Mouse (Mus musculus) neural tube, embryonic 15.5 days (tissue): ENCODE measurements at regions not wholly inside any gene's neighbourhood (a gene's known extent, or its start where the extent isn't known, plus 50 kb on each side); places are given as distances from the start of the nearest gene placed in this dataset.
A peak's percentile ranks its signal among the peaks of the same experiment; 100 is the strongest.

Source experiments
- ATAC-seq: fragments of 200-750 bp; cut with Nextera tagmentation; 2 replicates; pipeline ENCODE4 v1.8.0; 2017; ENCODE audit warnings: mild to moderate bottlenecking, moderate TSS enrichment, moderate library complexity; ENCODE audit not compliant: low FRiP score
- H3K27ac ChIP-seq: fragments of 300-500 bp; sonication (generic); replicated peaks from 2 replicates; pipeline ENCODE4 v1.5.1; 2015; ENCODE audit warnings: mild to moderate bottlenecking, inconsistent platforms
- H3K27me3 ChIP-seq: fragments of 300-500 bp; sonication (generic); replicated peaks from 2 replicates; pipeline ENCODE4 v1.6.1; 2015; ENCODE audit warnings: inconsistent platforms
- H3K36me3 ChIP-seq: fragments of 300-500 bp; sonication (generic); 2 replicates; pipeline ENCODE4 v1.6.1; 2015; ENCODE audit warnings: inconsistent platforms
- H3K4me1 ChIP-seq: fragments of 300-500 bp; sonication (generic); 2 replicates; pipeline ENCODE4 v1.6.1; 2015; ENCODE audit warnings: inconsistent platforms
- H3K4me2 ChIP-seq: fragments of 300-500 bp; sonication (generic); 2 replicates; pipeline ENCODE4 v1.6.1; 2015; ENCODE audit warnings: inconsistent platforms, mild to moderate bottlenecking, moderate library complexity
- H3K4me3 ChIP-seq: fragments of 300-500 bp; sonication (generic); replicated peaks from 2 replicates; pipeline ENCODE4 v1.5.1; 2015; ENCODE audit warnings: mild to moderate bottlenecking, inconsistent platforms
- H3K9ac ChIP-seq: fragments of 300-500 bp; sonication (generic); replicated peaks from 2 replicates; pipeline ENCODE4 v1.6.1; 2015; ENCODE audit warnings: mild to moderate bottlenecking, inconsistent platforms
- H3K9me3 ChIP-seq: fragments of 300-500 bp; sonication (generic); replicated peaks from 2 replicates; pipeline ENCODE4 v1.6.1; 2016; ENCODE audit warnings: inconsistent platforms
- WGBS: fragments of 180-500 bp; shearing (Covaris S2); methylation state at CpG from one replicate; pipeline ENCODE4 v1.1.7; 2015; ENCODE audit warnings: mixed read lengths; 5-methylcytosine and 5-hydroxymethylcytosine counted together

DNA sequence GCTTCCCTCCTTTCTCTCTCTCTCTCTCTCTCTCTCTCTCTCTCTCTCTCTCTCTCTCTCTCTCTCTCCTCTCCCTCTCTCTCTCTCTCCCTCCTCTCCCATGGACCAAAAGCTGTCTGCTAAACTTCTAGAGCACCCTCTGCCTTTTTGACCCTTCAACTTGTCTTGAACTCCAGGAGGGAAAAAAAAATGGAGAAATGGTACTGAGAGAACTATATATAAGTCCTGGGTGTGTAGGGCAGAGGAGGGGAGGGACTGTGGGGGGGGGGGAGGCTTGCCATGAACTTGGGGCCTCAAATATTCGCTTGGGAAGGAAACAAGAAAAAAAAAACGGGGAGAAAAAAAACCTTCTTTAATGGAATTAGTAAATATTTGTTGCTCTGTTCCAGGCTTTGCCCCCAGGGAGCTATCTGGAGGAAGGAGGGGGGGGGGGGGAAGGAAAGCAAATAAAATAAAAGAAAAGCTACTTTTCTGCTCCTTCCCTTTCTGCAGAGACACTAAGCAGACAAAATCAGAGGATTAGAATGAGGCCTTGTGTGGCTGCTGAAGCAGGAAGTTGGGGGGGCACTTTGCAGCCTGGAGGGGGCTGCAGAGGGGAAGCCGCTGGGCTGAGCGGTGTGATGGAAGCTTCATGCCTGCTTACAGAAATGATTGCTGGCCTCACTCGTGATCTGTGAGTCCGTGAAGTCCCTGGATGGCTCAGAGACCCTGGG is 270.1 kb upstream of the Tbx3 start:
- no peak overlapping the region for H3K9ac ChIP-seq
- H3K4me1 ChIP-seq: peaks cover 9% of the 10 kb centered on the region
- WGBS: 20% methylated on average over 6 of the region's 6 CpGs
- no peaks in the 10 kb centered on the region for H3K36me3 ChIP-seq
- no peaks in the 10 kb centered on the region for H3K9me3 ChIP-seq
- ATAC-seq: no peak
- H3K27me3 ChIP-seq: no peaks in the 10 kb centered on the region
- no peak overlapping the region for H3K4me2 ChIP-seq
- no peak overlapping the region for H3K4me3 ChIP-seq
- H3K27ac ChIP-seq: 0 out of 2 replicates have a peak overlapping the region, but pooled peaks have one; percentile 30

DNA sequence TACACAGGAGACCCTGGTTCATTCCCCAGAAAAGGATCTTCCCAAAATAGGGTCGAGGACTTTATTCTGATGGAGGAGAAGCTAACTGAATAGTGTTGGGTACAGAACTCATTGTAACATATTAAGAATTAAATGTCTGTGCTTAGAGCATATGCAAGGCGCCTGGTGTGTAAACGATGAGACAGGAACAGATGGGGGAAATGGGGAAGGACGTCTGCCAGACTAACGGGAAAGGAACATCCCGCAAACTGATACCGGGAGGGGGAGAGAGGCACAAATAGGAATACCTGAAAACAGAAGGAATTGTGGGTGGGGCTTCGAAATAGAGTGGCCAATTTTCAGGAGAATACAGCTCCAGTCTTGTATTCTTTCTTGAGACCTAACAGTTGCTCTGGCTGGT is 268.6 kb upstream of the Tbx3 start:
- 83% methylated on average over 8 of the region's 8 CpGs for WGBS
- Histone ChIP-seq H3K4me1 (peaks cover 9% of the 10 kb centered on the region), H3K4me2 (no peak overlapping the region), H3K9me3 (no peaks in the 10 kb centered on the region), H3K4me3 (no peak overlapping the region), H3K27ac (no peak overlapping the region), H3K9ac (no peak overlapping the region), H3K36me3 (no peaks in the 10 kb centered on the region), H3K27me3 (no peaks in the 10 kb centered on the region)
- ATAC-seq: no peak

DNA sequence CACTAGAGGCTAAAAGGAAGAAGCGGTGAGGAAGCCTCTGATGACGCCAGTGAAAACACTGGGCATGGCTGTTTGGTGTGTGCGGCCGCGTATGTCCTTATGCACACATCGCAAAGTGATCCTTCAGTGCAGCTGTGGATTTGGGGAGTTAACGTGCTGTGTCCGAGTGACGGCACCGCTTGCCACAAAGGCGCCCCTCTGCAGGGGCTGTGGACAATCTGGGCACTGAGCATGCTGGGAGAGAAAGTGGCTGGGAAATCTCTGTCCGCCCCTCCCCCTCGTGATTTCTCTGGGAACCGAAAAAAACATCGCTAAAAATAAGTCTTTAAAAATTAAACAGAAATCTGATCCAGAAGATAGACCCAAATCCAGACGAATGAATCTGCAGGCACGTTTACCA is 267.8 kb upstream of the Tbx3 start:
- H3K4me2 ChIP-seq: no peak overlapping the region
- H3K9me3 ChIP-seq: no peaks in the 10 kb centered on the region
- ATAC-seq: no peak
- peaks cover 9% of the 10 kb centered on the region for H3K4me1 ChIP-seq
- H3K27me3 ChIP-seq: no peaks in the 10 kb centered on the region
- H3K27ac ChIP-seq: no peak overlapping the region
- no peaks in the 10 kb centered on the region for H3K36me3 ChIP-seq
- no peak overlapping the region for H3K9ac ChIP-seq
- WGBS: 76% methylated on average over 17 of the region's 17 CpGs
- H3K4me3 ChIP-seq: no peak overlapping the region

DNA sequence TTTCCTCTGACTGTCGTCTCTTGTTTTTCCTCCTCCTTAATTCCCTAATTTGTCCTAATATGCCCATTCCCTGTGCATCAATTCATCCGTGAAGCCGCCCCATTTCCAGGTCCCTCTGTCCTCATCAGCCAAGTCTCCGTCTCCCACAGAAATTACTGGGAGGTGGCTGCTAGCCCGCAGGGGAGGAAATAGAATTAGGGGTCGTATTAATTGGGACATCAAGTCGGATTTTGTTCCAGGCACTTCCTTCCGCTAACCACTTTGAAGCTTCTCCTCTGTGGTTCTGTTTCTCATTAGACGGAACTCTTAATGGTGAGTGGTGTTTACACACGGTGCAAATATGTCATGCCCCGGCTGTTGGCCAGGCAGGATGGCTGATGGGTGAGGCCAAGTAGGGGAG is 259.5 kb upstream of the Tbx3 start:
- ATAC-seq: no peak
- Histone ChIP-seq H3K27me3 (no peaks in the 10 kb centered on the region), H3K36me3 (no peaks in the 10 kb centered on the region), H3K4me1 (no peaks in the 10 kb centered on the region), H3K9ac (no peak overlapping the region), H3K4me2 (no peak overlapping the region), H3K4me3 (no peak overlapping the region), H3K27ac (no peak overlapping the region), H3K9me3 (no peaks in the 10 kb centered on the region)
- WGBS: 63% methylated on average over 11 of the region's 11 CpGs

DNA sequence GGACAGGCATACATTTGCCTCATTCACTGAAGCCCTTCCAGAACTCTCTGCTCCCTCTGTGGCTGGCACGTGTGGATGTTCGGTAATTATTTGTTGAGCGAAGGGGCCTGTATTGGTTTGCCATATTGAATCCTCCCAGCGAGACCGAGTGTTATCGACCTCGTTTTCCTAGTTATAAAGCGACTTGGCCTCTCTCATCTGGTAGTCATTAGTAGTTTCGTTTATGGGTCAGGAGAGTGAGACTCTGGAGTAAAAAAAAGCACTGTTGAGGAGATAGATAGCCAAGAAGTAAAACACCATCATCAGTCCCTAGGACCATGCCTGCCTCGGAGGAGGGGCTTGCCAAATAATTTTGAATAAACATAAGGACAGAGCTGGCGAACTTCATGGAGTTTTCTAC is 254.6 kb upstream of the Tbx3 start:
- H3K4me2 ChIP-seq: no peak overlapping the region

DNA sequence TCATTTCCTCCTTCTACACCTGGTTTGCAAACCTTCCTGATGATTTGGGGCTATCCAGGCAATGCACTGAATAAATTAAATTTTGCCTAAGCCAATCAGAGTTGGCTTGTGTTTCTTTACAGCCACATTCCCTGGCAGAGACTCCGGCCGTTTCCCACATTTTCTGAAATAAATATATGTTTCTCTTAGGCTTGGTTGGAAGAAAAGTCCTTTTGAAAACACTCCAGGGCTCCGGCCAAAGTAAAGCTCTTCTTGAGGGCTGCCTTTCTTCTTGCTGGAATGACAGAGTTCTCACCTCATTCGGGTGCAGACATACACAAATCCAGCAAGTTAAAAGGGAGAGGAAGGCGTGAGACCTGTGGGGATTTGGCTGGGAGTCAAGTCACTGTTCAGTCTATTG is 252.0 kb upstream of the Tbx3 start:
- no peak for ATAC-seq
- Histone ChIP-seq H3K36me3 (no peaks in the 10 kb centered on the region), H3K27me3 (no peaks in the 10 kb centered on the region), H3K4me1 (no peaks in the 10 kb centered on the region), H3K4me2 (no peak overlapping the region), H3K9ac (no peak overlapping the region), H3K27ac (no peak overlapping the region), H3K9me3 (no peaks in the 10 kb centered on the region), H3K4me3 (no peak overlapping the region)
- WGBS: 73% methylated on average over 5 of the region's 5 CpGs

More for the DNA sequence above, 254.6 kb upstream of the Tbx3 start:
- no peak for ATAC-seq
- H3K9me3 ChIP-seq: no peaks in the 10 kb centered on the region
- H3K4me1 ChIP-seq: no peaks in the 10 kb centered on the region
- WGBS: 83% methylated on average over 11 of the region's 11 CpGs
- no peaks in the 10 kb centered on the region for H3K36me3 ChIP-seq
- no peaks in the 10 kb centered on the region for H3K27me3 ChIP-seq
- H3K9ac ChIP-seq: no peak overlapping the region
- no peak overlapping the region for H3K27ac ChIP-seq
- no peak overlapping the region for H3K4me3 ChIP-seq

DNA sequence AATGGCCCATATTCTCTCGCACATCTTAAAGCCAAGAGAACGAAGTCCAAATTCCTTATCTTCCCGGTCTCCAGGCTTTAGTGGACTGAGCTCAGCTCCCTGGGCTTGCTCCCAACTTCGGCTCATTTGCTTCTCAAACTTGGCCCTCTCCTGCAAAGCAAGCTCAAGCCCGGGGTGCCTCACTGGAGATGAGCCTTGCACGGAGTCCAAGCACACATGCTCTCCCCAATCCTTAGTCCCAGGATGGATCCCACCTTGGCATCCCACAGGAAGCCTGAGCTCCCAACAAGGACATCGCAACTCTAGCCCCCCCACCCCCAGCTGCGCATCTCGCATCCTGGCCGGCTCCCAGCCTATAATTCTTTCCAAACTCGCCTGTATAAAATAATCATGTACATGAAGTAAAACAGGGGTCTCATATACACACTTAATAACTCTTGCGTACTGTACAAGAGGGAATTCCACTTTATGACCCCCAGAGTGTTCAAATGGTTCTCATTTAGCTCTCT is 242.9 kb upstream of the Tbx3 start:
- Histone ChIP-seq H3K36me3 (no peaks in the 10 kb centered on the region), H3K4me1 (no peaks in the 10 kb centered on the region), H3K9me3 (no peaks in the 10 kb centered on the region), H3K4me2 (no peak overlapping the region), H3K27ac (no peak overlapping the region), H3K4me3 (no peak overlapping the region), H3K9ac (no peak overlapping the region), H3K27me3 (no peaks in the 10 kb centered on the region)
- 85% methylated on average over 12 of the region's 12 CpGs for WGBS
- no peak for ATAC-seq

DNA sequence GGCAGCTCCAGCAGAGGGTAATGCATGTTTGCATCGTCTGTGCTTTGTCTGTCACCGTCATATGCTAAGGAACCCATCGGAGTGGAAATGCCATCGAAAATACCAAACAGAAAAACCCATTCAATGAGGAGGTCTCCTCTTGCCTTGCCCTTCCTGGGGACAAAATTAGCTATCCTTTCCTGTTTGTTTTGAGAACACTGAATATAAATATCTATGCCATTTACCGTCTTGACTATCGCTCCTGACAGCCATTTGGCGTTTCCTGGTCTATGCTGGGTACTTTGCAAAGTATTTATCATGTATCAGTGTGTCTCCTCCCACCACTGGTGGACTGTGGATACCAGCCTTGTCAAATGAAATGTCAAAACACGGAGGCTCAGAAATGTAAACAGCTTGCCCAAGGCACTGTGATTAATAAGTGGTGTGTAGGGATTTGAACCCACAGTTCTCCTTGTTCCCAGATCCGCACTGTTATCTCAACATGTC is 239.2 kb upstream of the Tbx3 start:
- no peak overlapping the region for H3K4me3 ChIP-seq
- no peaks in the 10 kb centered on the region for H3K4me1 ChIP-seq
- no peak overlapping the region for H3K4me2 ChIP-seq
- no peaks in the 10 kb centered on the region for H3K36me3 ChIP-seq
- H3K27ac ChIP-seq: no peak overlapping the region
- WGBS: 92% methylated on average over 9 of the region's 9 CpGs
- ATAC-seq: no peak
- H3K9me3 ChIP-seq: no peaks in the 10 kb centered on the region
- no peak overlapping the region for H3K9ac ChIP-seq
- H3K27me3 ChIP-seq: no peaks in the 10 kb centered on the region

DNA sequence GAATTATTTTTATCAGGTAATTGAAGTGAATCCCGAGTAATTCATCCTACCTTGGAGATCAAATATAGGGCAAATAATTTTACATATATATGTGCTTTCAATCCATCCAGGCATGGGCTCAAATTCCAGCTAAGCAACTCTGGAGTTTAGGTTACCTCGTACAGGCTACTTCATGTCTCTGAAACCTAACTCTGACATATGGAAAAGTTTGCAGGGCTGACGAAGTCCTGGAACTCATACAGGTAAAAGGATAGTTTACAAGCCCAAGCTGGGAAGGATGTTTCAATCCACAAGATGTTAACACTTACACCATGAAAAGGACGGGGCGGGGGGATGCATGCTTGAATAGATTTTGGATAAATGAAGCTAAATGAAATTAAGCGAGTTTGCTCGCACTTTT is 235.9 kb upstream of the Tbx3 start:
- Histone ChIP-seq H3K27me3 (no peaks in the 10 kb centered on the region), H3K4me3 (no peak overlapping the region), H3K9me3 (no peaks in the 10 kb centered on the region), H3K9ac (no peak overlapping the region), H3K27ac (no peak overlapping the region), H3K4me2 (no peak overlapping the region), H3K36me3 (no peaks in the 10 kb centered on the region), H3K4me1 (no peaks in the 10 kb centered on the region)
- WGBS: 69% methylated on average over 7 of the region's 7 CpGs
- ATAC-seq: no peak

DNA sequence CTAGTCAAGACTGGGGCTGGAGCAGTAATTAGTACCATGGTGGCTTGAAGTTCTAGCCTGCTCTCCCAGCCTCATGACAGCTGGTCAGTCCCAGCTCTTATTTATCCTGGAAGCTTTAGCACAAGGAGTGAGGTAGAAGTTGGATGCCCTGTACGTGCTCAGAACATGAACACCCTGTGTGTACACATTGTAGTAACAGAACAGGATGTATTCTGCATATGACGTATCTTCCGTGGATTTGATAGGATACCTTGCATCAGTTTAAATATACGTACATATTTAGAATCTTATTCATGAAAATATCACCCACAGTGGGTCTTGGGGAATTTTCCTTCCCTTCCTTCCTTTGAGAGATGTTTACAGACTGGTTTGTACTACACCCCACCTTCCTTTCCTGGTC is 222.0 kb upstream of the Tbx3 start:
- Histone ChIP-seq H3K9me3 (no peaks in the 10 kb centered on the region), H3K9ac (no peak overlapping the region), H3K4me3 (no peak overlapping the region), H3K36me3 (no peaks in the 10 kb centered on the region), H3K27ac (no peak overlapping the region), H3K27me3 (no peaks in the 10 kb centered on the region), H3K4me1 (no peaks in the 10 kb centered on the region; the same call in 1 of the 2 replicates), H3K4me2 (no peak overlapping the region)
- no peak for ATAC-seq
- 94% methylated on average over 4 of the region's 4 CpGs for WGBS

DNA sequence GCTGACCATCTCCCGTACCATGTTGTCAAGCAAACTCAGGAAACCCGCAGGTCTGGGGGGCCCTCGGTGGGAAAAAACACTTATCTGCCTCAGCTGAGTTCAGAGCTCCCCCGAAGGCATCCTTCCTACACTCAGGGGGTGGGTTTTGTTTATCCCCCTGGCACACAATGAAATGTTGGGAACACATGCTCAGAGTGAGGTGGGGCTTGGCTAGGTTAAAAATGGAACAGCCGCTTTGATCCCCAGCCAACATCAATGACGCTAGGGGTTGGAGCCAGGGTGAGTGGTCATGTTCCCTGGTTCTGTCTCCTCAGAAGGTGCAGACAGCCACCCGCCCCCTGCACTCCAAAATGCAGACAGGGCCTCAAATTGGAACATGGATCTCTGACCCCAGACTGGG is 221.3 kb upstream of the Tbx3 start:
- 76% methylated on average over 7 of the region's 7 CpGs for WGBS
- Histone ChIP-seq H3K27me3 (no peaks in the 10 kb centered on the region), H3K4me2 (no peak overlapping the region), H3K36me3 (no peaks in the 10 kb centered on the region), H3K9ac (no peak overlapping the region), H3K27ac (no peak overlapping the region), H3K4me3 (no peak overlapping the region), H3K4me1 (no peaks in the 10 kb centered on the region; the same call in 1 of the 2 replicates), H3K9me3 (no peaks in the 10 kb centered on the region)
- no peak for ATAC-seq

DNA sequence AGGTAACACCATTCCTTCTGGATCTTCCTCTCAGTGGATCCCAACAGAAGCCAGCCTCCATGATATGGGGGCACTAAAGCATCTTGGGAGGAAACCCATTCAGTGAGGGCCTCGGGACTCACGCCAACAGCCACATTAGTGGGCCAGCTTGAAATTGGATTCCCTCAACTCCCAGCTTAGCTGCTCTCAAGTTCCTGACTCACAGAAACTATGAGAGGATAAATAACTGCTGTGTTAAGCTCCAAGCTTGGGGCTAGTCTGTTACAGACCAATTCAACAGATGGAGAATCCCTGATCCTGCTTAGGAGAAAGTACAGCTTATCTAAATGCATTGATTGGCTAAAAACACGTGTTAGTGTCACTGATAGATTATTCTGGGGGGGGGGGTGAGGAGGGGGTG is 210.7 kb upstream of the Tbx3 start:
- Histone ChIP-seq H3K27me3 (no peaks in the 10 kb centered on the region), H3K9ac (no peak overlapping the region), H3K9me3 (no peaks in the 10 kb centered on the region), H3K4me2 (no peak overlapping the region), H3K36me3 (no peaks in the 10 kb centered on the region), H3K4me1 (no peaks in the 10 kb centered on the region), H3K27ac (no peak overlapping the region), H3K4me3 (no peak overlapping the region)
- no peak for ATAC-seq
- WGBS: 80% methylated on average over 3 of the region's 3 CpGs
